Mouse (Mus musculus): ENCODE measurements around the gene Rad51b.

The Rad51b gene

DNA sequence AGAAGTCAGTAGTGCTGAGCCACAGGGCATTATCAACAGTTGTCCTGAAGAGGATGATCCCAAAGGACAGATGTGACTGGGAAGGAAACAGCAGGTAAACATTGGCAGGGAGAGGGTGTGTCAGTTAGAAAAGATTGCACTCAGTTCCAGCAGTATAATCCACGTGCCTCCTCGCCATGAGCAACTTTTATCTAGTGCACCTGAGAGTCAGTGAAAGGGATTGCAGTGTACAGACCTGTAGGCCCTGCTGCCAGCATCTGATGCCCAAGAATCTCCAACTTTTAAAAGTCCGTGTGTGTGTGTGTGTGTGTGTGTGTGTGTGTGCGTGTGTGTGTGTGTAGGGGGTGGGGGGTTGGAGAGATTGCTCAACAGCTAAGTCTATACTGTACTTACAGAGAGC is 195.5 kb downstream of the Rad51b start:
- DNase-seq (ENCODE audit: low spot score): no peak

- no peak for DNase-seq (ENCODE audit: low spot score)
Measured at GRCm38 (mm10) chr12:79493481-79493880, 196.4 kb downstream of the Rad51b start.

- DNase-seq (ENCODE audit: low spot score): no peak
Measured at GRCm38 (mm10) chr12:79498326-79498725, 201.2 kb downstream of the Rad51b start.

DNA sequence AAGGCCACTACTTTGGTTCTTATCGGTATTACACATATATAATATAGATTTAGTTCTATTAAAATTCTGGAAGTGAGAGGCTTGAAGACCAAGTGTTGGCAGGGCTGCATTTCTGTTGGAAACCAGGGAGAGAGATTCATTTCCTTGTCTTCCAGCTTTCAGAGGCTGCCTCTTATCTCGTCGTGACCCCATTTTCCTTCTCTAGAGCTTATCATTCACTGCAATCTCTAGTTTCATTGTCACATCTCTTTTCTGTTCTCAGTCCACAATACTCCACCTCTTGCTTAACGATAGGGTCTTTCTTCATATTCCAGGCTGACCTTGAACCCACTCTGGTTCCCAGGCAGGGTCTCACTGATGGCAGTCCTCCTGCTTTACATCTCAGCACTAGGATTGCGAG is 202.7 kb downstream of the Rad51b start:
- no peak for DNase-seq (ENCODE audit: low spot score)

DNA sequence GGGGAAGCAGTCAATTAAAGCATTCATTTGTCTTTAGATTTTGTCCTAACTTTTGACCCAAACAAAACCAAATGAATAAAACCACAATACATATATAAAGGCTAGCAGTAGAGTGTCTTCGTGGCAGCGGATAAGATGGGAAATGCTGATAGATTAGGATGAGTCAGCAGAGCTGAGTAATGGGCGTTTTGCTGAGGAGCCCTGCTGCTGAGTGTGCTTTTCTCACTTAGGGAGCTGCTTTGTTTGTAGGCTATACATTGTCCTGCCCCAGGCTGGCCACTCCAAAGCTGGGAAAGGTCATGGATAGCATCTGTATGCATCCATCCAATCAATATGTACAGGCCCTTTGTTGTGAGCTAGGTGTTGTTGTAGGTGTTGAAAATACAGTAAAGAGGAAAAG is 204.8 kb downstream of the Rad51b start:
- DNase-seq (ENCODE audit: low spot score): no peak

DNA sequence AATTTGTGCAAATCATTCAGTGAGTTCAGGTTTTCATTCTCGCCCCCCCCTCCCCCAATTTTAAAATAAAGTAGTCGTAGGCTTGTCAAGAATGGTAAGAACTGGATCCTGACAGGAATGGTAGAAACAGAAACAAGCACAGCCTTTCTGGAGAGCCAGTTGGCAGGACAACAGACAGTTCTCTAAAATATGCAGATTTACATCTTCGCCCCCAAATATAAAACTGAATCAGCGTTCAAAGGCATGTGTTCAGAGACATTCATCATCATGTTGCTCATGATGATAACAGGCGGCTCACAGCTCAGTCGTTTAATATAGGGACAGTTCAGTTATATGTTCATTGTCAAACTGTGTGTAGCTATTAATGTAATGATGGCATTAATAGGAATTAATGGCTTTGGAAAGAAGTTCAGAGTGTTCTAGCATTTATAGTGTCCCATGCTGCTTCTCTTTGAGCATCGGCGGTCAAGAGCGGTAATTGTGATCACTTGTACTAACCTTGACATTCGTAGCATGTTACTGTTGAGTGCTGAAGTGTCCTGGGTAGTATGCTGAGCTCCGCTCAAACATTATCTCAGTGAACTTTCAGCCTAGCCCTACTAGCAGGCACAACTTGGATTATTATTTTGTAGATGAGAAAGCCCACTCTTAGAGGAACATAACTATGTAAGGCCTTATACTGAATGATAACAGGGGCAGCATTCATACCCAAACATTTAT is 205.9 kb downstream of the Rad51b start:
- DNase-seq (ENCODE audit: low spot score): no peak

- no peak for DNase-seq (ENCODE audit: low spot score)
Measured at GRCm38 (mm10) chr12:79503582-79504515, 206.8 kb downstream of the Rad51b start.

DNA sequence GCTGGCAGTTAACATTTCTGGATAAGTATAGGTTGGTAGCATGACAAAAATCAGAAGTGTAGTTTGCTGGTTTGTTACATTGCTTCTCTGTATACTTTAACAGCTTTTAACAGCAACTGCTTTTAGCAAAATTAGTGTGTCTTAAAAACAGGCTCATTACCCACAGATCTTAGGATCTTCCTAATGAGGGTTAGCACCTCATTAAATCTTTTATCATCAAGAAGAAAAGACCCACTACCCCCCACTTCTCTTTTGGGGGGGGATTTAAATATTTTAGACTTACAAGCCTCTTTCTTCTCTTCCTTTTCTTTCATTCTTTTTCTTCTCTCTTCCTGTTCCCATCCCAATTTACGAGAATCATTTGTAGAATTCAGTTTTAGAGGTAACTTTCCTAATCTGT is 207.6 kb downstream of the Rad51b start:
- no peak for DNase-seq (ENCODE audit: low spot score)

DNA sequence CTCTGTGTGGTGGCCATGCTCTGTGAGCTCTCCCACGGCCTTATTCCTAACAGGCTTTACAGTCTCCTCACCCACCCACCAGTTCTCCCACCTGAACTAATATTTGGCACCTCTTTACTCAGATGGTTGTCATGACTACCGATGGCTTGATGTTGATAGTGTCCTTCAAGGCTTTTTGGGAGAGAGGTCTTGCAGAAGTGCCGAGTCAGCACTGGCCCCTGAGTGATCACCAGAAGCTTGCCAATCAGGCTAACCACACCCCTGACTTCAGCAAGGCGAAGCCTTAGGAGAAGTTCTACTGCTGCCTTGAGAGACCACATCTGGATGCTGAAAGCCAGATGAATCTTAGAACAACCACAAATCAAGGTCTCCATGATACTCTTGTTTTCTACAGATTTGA is 209.3 kb downstream of the Rad51b start:
- no peak for DNase-seq (ENCODE audit: low spot score)

GRCm38 (mm10) chr12:79507141-79507681 is 210.1 kb downstream of the Rad51b start:
- no peak for DNase-seq (ENCODE audit: low spot score)

DNA sequence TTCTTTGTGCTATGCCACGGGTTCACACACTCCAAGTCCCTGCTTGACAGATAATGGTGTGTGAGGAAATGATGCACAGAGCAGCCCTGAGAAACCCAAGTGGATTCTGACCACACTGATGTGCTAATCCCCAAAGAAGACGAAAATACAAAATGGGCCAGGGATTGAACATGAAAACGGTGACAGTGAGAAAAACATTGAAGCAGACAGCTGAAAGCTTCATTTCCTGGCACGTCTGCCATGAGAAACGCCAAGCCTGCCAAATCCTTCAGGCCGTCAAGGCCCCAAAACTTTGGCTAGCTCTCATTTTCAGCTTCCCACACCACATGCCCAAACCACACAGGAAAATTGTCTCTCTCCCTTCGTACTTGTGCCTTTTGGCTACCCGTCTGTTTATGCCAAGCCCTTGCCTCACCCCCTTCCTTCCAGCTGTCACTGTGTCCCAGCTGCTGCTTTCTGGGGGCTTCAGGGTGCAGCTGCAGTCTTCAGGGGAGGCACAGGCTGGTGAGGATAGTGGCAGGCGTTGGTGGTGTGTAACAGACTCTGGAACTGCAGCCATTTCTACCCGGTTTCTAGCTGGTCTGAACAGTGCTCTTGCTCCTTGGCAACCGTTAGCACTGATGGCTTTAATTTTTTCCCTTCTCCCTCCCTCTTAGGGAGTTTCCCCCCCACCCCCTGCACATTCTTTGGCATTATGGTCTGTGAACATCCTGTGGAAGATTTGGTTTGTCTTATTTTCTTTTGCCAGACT is 214.5 kb downstream of the Rad51b start:
- DNase-seq (ENCODE audit: low spot score): no peak

DNA sequence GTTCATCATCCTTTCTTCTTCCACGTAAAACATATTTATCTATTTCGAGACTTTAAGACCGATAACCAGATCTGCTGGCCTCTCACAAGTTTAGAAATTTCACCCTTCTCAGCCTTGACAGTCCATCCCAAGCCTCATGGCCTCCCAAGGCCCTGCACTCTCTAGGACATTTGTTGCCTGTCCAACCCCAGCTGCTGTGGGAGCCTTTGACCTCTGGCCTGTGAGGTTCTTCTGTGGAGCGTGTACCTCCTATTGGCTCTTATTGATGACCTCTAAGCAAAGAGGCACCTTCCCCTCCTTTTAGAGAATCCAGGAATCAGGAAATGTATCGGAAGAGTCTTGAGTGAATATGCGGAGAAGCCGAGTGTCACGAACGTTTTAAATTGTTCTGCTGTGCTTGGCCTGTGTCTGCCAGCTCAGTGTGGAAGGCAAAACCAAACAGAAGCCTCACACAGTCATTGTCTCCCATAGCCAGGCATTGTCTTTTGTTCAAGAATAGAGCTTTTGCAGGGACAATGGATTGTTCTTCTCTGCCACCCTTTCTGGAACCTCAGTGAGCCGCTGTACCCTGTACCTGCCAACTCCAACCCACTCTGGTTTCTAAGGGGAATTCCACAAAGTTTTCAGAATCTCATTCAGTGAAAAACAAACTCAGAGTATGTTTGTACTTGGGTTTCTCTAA is 215.3 kb downstream of the Rad51b start:
- DNase-seq (ENCODE audit: low spot score): no peak

- no peak for DNase-seq (ENCODE audit: low spot score)
Measured at GRCm38 (mm10) chr12:79512982-79513681, 216.1 kb downstream of the Rad51b start.

DNA sequence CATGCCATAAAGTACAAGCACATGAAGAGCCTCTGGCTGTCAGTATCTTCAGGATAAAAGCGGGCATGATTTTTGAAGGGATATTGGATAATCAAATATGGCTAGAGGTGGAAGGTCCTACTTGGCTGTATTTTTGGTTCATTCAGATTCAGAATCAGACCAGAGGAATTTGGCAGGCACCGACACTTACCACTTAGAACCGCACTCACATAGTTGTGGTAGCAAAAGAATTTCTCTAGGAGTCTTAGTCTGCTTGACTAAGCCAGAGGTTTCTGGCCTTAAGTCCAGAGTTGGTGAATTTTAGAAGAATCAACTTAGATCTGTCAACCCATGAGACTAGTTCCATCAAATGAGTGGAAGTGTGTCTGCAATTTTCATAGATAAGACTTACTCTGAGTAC is 217.6 kb downstream of the Rad51b start:
- DNase-seq (ENCODE audit: low spot score): no peak

- no peak for DNase-seq (ENCODE audit: low spot score)
Measured at GRCm38 (mm10) chr12:79522374-79522773, 225.3 kb downstream of the Rad51b start.

- no peak for DNase-seq (ENCODE audit: low spot score)
Measured at GRCm38 (mm10) chr12:79524941-79525871, 228.1 kb downstream of the Rad51b start.

- no peak for DNase-seq (ENCODE audit: low spot score)
Measured at GRCm38 (mm10) chr12:79525872-79526271, 228.8 kb downstream of the Rad51b start.

GRCm38 (mm10) chr12:79527222-79527621 is 230.1 kb downstream of the Rad51b start:
- DNase-seq (ENCODE audit: low spot score): no peak

- DNase-seq (ENCODE audit: low spot score): no peak
Measured at GRCm38 (mm10) chr12:79530275-79530902, 233.3 kb downstream of the Rad51b start.

Measured in layer of hippocampus, adult 9-10 months (tissue).